Mouse (Mus musculus) heart, adult 8-10 months (tissue): ENCODE data around the gene Galntl6. TPM values are rescaled to one million over a fixed set of nuclear protein-coding genes. Genes with fewer than 3 reads are reported as not detected.

ENCODE experiments used
- DNase-seq: peaks from one replicate; pipeline ENCODE4 v3.0.0; 2022; ENCODE audit warnings: low spot score
- total RNA-seq, 4 experiments: library from RNA; stranded (reverse); gene quantifications; 2 replicates each; pipeline ENCODE4 v1.2.4; 2022

Galntl6 gene
- total RNA-seq = not detected

GRCm38 (mm10) chr8:58912196-58912839 is at the start of gene Galntl6:
TSS of gene Galntl6 (minus strand) at chr8:58912640.
- DNase-seq = no peak

- DNase-seq = no peak
These were observed 44.8 kb upstream of the Galntl6 start for GRCm38 (mm10) chr8:58957195-58957739.

- no peak for DNase-seq
These were observed 31.3 kb upstream of the Galntl6 start for GRCm38 (mm10) chr8:58943773-58944172.

GRCm38 (mm10) chr8:58931066-58931465 is 18.6 kb upstream of the Galntl6 start:
- no peak for DNase-seq

- no peak for DNase-seq
These were observed 2.7 kb upstream of the Galntl6 start for GRCm38 (mm10) chr8:58915142-58915541.

GRCm38 (mm10) chr8:58913640-58913968 is 1.2 kb upstream of the Galntl6 start:
- DNase-seq = no peak

- DNase-seq = no peak
These were observed 600 bp upstream of the Galntl6 start for GRCm38 (mm10) chr8:58912840-58913639.

GRCm38 (mm10) chr8:58911677-58912076 is 763 bp downstream of the Galntl6 start, which contains the start of gene BC030500:
TSS of gene BC030500 (plus strand) at chr8:58911755.
- DNase-seq = no peak

GRCm38 (mm10) chr8:58904465-58904864 is 8.0 kb downstream of the Galntl6 start:
- DNase-seq = no peak

- DNase-seq = no peak
These were observed 16.5 kb downstream of the Galntl6 start for GRCm38 (mm10) chr8:58895960-58896359.

- DNase-seq = no peak
These were observed 21.8 kb downstream of the Galntl6 start for GRCm38 (mm10) chr8:58890591-58890990.

- no peak for DNase-seq
These were observed 26.0 kb downstream of the Galntl6 start for GRCm38 (mm10) chr8:58886405-58886804.

- no peak for DNase-seq
These were observed 88.1 kb downstream of the Galntl6 start for GRCm38 (mm10) chr8:58824347-58824746.

- DNase-seq = no peak
These were observed 107.2 kb downstream of the Galntl6 start for GRCm38 (mm10) chr8:58805190-58805589.

GRCm38 (mm10) chr8:58801847-58802246 is 110.6 kb downstream of the Galntl6 start:
- no peak for DNase-seq

- DNase-seq = no peak
These were observed 158.7 kb downstream of the Galntl6 start for GRCm38 (mm10) chr8:58753769-58754168.

- DNase-seq = no peak
These were observed 174.5 kb downstream of the Galntl6 start for GRCm38 (mm10) chr8:58737963-58738362.

- no peak for DNase-seq
These were observed 220.7 kb downstream of the Galntl6 start for GRCm38 (mm10) chr8:58691761-58692160.

GRCm38 (mm10) chr8:58677847-58678450 is 234.5 kb downstream of the Galntl6 start:
- no peak for DNase-seq

GRCm38 (mm10) chr8:58669075-58669474 is 243.4 kb downstream of the Galntl6 start:
- DNase-seq = no peak

GRCm38 (mm10) chr8:58660019-58660418 is 252.4 kb downstream of the Galntl6 start:
- DNase-seq = no peak

- DNase-seq = no peak
These were observed 256.8 kb downstream of the Galntl6 start for GRCm38 (mm10) chr8:58655631-58656030.
